Mouse (Mus musculus) naive thymus-derived CD4-positive, alpha-beta T cell, adult 2 months (primary cell): ENCODE results near the gene Usp2.
"Not testable (repeated sequence)": the region's sequence is repeated elsewhere in the genome, so short reads cannot be mapped to it uniquely, and the experiment has no call there.

Experiments used
- DNase-seq: peaks from one replicate; pipeline ENCODE4 v3.0.0-alpha.2; 2011; ENCODE audit warnings: low read depth

Gene Usp2

DNA sequence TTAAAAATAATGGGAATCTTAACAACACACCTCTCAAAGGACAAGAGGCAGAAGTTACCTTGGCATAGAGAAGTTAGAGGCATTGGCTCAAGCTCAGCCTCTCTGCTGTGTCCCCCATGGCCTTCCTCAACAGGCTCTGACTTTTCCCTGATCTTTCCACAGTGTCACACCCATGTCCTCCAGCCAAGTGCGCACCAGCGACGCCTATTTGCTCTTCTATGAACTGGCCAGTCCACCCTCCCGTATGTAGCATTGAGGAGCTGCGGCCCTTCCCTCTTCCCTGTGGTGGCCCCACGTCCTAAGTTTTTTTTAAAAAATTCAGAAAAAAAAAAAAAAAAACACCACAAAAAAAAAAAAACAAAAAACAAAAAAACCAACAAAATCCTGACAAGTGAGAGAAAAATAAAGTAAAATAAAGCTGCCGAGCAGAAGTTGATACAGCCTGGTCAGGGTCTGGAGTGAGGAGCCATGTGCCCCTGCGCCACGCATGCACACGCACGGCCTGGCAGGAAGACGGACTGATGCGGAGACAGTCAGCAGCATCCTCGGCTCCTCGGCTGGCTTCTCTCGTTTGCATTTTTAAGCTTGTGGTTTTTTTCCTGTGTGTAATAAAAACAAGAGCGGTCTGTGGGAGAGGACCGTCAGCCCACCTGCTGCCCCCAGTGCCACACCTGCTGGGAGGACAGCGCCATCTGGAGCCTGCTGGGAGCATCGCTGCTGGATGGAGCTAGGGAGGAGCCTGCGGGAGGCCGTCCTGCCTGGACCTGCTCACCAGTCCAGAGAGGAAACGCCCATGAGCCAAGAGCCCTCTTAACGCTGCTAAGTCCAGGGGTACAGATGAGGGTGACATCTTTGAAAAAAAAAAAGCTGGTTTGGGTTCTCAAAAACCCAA is 27.0 kb downstream of the Usp2 start:
- DNase-seq, result peak; percentile 73

DNA sequence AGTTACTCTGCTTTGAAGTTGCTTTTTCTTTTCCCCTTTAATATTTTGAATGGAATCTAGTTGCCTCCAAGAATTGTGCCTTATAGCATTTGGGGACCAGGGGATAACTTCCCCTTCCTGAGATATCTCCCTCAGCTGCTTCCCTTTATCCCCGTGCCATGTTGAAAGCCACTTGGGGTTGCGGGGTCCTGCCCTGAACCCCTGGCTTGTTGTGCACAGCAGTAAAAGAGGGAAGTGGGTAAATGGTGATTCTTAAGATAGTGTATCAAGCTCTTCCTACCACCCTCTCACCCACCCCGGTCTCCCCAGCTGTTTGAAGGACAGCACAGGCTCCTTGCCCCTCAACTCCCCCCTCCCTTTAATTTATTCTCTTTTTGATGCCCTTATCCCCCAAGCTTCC is 27.9 kb downstream of the Usp2 start:
- no peak for DNase-seq

DNA sequence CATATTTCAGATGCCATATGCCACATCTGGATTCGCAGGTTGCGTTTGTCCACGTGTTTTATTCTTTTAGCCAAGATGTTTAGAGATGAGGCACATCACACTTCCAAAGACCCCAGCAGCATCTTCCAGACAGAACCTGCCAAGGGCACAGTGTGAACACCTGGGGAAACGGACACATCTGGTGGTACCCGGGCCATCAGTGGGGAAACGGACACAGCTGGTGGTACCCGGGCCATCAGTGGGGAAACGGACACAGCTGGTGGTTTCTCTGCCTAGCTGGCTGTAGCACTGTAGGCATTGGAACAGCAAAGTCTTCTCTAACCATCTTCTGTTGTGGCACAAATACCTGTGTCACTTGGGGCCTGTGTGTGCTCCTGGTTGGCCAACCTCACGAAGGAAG is 29.0 kb downstream of the Usp2 start:
- no peak for DNase-seq

DNA sequence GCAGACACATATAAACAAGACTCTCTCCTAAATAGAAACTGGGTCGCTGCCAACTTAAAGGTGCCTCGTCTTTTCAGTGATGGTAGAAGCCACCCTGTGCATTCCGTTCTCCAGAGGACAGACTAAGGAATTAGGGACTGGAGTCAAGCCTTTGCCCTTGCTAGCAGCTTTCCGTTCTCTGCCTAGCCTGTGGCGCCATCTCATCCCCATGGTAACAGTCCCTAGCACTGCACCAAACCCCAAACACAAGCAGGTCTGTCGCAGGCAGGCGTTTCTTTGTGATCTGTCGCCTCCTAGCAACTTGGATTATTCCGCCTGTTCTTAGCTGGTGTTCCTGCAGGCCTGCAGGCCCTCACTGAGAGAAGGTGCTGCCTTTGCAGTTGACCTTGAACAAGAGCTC is 29.7 kb downstream of the Usp2 start:
- DNase-seq, result no peak

DNA sequence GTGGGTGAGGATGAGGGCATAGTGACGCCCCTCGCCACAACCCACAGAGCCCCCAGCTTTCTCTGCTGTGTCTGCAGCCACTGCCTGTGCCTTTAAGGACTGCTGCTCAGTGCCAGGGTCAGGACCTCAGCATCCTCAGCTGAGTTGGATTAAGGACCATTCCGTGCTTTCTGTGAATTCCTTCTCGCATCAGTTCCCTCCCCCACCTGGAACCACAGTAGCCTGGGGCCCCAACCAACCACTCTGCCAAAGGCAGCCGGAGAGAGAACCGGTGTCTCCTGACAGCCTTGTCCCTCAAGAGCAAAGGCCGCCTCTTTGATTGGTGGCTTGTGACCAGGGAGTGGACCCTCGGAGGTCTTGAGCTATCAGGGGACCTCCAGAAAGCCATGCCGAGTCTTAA is 34.7 kb downstream of the Usp2 start, which contains the start of gene Mfrp:
TSS of gene Mfrp (plus strand) at position 240 of the 400 bp plus-strand sequence.
- DNase-seq, result no peak

DNA sequence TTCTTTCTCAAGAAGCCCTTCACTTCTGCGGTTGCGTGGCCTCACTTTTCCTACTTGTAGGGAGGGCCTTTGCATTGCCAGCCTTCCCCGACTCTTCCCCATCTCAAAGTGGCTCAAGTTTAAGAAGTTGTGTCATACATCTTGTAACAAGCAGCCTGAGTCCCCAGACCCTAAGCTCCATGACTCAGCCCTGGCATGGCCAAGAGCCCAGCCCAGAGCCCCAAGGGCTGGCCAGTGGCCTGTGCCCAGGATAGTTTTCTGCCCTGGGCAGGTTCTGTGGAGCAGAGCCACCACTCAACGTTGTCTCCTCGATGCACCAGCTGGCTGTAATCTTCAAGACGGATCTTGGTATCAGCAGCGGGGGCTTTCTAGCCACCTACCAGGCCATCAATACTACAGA is 38.1 kb downstream of the Usp2 start:
- no peak for DNase-seq

DNA sequence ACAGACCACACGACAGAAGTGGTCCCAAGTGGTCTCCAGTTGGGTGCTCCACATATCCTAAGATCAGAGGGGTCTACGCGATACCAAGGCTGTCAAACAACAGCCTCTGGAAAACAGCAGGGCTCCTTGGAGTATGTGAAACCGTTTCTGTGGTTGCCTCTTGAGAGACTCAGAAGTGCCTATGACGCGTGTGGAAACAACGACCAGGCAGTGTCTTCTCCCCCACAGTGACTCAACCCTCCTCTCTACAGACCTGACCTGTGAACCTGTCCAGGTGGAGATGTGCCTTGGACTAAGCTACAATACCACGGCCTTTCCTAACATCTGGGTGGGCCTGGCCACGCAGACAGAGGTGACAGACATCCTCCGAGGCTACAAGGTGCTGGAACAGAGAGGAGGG is 39.0 kb downstream of the Usp2 start:
- no peak for DNase-seq

DNA sequence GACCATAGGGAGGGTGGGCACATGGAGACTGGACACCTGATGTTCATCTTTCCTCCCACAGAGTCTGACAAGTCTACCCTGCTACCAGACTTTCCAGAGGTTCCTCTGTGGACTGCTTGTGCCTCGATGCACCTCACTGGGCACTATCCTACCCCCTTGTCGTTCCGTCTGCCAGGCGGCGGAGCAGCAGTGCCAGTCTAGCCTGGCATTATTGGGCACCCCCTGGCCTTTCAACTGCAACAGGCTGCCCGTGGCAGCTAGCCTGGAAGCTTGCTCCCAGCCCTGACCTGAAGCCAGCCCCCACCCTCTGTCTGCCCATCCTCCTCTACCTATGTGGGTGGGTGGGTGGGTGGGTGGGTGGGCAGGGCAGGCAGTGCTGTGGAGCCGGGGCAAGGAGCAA is 39.4 kb downstream of the Usp2 start:
- no peak for DNase-seq

DNA sequence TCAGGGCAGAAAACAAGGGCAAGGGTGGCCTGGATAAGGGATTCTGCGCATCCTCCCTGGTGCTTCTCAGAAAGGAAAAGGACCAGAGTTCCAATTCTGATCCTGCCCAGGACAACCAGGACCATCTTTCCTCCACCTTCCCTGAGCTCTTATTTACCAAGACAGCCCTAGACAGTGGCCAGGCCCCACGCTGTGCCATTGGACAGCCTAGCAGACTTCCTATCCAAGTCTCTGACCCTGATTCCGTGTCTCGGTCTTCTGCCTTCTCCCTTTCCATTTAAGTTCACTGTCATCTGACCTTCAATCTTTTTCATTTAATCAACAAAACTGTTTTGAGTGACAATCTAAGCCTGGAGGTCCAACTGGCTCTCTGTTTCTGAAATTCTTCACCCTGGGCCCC is 39.8 kb downstream of the Usp2 start:
- no peak for DNase-seq

DNA sequence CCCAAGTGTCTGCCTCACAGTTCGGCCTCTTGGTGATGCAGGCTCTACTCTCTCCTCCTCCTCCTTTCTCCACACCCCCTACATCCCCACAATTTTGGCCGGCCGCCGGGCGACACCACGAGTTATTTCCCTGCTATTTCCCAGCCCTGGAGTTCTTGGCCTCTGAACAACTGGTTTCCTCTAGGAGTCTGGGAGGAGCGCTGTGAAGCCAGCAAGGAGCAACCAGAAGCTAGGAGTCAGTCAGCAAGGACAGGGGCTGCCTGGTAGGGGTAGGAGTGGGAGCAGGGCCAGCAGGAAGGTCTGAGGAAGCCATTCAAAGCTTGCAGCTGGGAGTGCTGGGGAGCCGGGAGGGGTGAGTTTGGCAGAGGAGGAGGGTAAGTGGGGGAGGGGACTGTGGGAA is 40.3 kb downstream of the Usp2 start, which contains the start of gene C1qtnf5:
TSS of gene C1qtnf5 (plus strand) at position 136 of the 400 bp plus-strand sequence.
- no peak for DNase-seq

DNA sequence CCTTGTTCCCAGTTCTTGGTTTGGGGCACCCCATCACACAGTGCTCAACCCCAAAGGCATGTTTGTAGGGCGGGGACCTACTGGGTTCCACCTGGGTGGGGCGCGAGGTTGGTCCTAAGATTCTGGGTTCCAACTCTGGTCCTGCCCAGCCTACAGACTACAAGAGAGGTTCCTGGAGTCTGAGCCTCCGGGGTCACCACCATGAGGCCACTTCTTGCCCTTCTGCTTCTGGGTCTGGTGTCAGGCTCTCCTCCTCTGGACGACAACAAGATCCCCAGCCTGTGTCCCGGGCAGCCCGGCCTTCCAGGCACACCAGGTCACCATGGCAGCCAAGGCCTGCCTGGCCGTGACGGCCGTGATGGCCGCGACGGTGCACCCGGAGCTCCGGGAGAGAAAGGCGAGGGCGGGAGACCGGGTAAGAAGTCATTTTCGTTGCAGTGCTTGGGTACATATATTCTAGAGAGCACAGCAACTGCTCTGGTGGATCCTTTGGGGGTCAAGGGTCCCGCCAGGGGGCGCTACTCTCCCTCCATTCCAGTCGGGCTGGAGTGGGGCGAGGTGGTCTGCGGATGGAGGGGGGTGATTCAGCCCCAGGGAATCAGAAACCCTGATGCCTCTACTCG is 40.8 kb downstream of the Usp2 start:
- no peak for DNase-seq

DNA sequence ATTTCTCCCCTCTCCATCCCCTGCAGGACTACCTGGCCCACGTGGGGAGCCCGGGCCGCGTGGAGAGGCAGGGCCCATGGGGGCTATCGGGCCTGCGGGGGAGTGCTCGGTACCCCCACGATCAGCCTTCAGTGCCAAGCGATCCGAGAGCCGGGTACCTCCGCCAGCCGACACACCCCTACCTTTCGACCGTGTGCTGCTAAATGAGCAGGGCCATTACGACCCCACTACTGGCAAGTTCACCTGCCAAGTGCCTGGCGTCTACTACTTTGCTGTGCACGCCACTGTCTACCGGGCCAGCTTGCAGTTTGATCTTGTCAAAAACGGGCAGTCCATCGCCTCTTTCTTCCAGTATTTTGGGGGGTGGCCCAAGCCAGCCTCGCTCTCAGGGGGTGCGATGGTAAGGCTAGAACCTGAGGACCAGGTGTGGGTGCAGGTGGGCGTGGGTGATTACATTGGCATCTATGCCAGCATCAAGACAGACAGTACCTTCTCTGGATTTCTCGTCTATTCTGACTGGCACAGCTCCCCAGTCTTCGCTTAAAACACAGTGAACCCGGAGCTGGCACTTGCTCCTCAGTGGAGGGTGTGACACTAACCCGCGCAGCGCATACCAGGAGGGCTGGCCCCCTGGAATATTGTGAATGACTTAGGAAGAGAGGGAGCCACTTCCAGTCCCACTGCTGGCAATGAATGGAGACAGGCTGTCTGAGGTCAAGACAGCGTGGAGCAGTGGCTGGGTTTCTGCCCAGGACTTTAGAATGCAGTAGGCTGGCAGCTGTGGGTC is 41.6 kb downstream of the Usp2 start:
- DNase-seq, result no peak

DNA sequence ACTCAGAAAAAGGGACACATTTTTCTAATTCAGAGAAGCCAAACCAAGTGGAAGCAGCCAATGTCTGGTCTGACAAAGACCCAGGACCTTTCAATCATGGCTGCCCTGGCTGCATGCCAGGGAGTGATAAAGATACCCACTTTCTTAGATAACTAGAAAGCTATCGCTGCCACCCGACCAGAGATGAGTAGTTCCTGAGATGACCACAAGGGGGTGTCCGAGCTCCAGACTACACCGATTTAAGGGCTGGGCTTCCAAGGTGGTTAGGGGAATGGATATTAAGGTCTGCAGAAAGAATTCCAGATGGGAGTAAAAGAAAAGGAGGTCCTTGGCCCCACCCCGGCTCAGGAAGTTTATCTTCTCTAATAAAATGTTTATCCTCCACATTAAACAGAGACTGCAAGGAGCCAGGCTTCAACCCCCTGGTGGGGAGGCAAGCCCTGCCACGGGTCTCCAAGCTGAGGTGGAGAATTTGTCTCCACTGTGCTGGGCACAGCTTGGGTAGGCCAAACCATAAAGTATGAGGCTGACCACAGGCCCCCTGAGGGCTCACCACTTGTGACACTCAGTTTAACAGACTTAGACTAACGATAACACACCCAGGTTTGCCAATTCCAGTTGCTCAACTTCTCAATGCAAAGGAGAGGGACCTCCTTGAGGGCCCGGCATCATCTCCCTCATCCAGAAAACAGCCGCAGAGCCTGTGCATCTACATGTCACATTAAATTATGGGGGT is 42.7 kb downstream of the Usp2 start:
- peak; percentile 88 for DNase-seq

DNA sequence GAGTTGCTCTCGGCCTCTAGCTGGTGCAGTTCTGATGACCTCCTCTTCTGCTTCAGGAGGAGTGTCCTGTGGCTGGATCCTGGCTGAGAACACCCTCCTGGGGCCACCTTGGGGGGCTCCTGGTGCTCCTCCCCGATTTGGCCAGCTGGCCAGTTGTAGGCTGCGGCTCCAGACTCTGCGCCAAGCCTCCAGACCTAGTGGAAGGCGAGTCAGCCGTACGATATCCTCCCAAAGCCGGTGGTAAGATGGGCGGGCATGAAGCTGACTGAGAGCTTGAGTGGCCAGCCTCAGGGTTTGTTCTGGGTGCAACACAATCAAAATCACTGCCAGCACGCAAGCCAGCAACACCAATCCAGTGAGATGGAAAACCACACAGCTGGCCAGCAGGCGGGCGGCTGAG is 45.1 kb downstream of the Usp2 start:
- not testable (repeated sequence) for DNase-seq

DNA sequence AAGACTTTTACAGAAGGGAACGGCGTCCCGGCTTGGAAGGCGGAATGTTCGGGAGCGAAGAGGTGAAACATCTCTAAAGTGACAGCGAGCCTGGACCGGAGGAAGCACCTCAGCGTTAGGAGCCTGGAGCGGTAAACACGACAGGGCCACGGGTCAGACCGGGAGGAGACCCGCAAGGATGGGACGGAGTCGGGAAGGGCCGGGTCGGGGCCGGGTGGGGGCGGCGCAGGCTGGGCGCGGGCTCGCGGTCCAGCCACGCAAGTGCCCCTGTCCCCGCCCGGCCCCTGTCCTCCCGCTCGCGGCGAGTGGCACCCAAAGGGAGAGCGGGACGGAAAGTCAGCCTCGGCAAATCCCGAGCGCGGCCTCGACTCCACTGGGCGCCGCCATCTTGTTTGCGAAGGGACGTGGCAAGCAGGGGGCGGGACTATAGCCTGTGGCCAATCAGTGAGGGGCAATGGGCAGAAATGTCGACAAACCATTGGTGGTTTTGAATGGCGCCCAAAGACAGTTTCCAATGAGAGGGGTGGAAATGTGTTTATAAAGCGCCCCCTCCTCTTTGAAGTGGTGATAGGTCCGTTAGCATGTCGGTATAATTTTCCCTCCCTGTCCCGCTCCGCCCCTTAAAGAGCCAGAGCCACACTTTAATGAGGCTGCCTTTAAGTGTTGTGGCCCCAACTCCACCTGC is 46.4 kb downstream of the Usp2 start, which contains the start of the genes Gm49380 and Rnf26:
TSS of gene Gm49380 (minus strand) at position 396 of the 685 bp plus-strand sequence.
TSS of gene Rnf26 (minus strand) at position 413 of the 685 bp plus-strand sequence.
- DNase-seq, result peak; percentile 98

DNA sequence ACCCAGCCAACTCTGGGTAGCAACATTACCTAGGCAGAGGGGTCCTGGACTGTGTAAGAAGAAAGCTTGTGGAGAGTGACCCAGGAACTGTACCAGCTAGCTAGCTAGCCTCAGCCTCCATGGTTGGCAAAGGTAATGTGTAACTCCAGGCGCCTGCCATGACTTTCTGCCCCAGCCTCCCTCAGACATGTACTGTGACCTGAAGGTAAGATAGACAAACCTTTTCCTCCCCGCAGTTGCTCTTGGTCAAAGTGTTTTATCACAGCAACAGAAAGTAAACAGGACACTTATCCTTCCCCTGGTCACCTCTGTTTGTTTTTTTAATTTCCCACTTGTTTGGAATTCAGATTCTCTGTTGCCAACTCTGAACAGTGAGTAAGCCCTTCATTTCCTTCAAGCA is 47.6 kb downstream of the Usp2 start:
- DNase-seq, result no peak

DNA sequence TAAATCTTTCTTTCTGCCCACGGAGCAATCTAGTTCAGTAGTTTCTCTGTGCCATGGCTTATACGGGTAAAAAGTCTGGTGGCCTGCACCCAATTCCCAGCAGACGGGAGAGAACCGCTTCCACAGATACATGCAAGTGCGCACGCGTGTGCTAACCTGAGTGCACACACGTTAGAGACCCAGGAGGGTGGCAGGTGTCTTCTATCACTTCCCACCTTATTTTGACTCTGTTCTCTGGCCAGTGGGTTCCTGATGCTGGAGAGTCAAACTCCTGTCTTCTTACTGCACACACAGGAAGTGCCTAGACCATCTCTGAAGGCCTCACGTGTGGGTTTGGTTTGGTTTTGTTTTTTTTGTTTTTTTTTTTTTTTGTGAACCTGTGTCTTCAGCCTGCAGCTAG is 48.8 kb downstream of the Usp2 start:
- DNase-seq, result peak; percentile 53

DNA sequence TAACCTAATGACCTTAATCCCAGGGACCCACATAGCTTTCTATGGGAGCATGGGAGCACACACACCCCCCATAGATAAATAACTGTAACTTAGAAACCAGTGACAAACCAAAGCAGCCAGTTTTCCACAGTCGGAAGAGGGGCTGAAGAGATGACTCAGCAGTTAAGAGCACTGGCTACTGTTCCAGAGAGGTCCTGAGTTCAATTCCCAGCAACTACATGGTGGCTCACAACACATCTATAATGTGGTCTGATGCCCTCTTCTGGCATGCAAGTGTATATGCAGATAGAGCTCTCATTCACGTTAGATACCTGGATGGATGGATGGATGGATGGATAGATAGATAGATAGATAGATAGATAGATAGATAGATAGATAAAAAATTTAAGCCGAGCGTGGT is 49.4 kb downstream of the Usp2 start:
- no peak for DNase-seq

DNA sequence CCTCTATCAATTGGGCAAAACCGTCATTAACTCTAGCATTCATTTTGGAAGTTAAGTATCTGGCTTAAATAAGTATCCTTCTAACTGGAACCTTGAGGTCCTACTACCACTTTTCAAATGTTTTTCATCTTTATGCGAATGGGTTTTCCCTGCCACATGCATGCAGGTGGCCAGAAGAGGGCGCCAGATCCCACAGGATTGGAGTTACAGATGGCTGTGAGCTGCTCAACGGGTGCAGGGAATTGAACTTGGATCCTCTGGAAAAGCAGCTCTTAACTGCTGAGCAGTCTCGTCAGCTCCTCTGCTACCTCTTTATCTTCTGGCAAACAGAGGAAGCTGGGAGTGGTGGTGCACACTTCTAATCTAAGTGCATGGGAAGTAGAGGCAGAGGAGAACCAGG is 52.2 kb downstream of the Usp2 start:
- peak; percentile 78 for DNase-seq

DNA sequence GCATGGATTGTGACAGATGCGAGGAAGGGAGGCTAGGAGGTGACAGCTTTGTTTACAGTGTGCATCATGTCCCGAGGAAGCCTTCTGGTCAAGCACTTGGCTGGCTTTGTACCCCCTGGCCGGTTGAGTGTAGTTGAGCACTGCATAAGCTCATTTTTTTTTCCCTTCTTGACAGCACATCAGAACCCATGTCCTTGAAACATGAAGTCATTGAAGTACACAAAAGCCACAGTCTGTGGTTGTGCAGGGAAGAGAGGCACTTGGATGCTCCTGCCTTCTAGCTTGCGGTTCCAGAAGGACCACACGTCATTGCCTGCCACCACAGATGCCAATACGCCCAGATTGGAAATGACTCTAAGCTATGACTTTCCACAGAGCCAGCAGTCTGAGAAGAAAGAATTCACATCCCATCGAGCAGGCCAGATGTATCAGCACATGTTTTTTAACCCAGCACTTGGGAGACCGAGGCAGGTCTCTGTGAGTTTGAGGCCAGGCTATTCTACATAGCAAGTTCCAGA is 53.2 kb downstream of the Usp2 start:
- DNase-seq, result no peak

DNA sequence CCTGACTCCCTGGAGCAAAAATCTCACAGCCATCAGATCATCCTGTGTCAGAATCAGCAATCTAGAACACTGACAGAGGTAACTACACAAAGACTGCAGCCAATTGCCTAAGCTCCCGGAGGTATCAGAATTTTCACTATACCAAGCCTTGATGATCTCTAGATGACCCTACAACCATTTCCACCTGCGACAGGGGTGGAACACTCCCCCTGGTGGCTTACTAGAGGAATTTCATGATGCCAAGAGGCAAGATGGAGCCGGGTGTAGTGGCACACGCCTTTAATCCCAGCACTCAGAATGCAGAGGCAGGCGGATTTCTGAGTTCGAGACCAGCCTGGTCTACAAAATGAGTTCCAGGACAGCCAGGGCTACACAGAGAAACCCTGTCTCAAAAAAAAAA is 57.5 kb downstream of the Usp2 start:
- peak; percentile 57 for DNase-seq
